Mouse (Mus musculus) R1 (cell line): Measurements from ENCODE around the gene Rwdd2b.

Experiments
- DNase-seq: peaks from one replicate; pipeline ENCODE4 v3.0.0-alpha.2; 2018; ENCODE audit warnings: low read depth, low spot score

Gene Rwdd2b

GRCm38 (mm10) chr16:87440184-87440686 lies at the start of gene Rwdd2b:
Gene Rwdd2b, minus strand, starts transcription at chr16:87440573.
- peak; percentile 96 for DNase-seq

GRCm38 (mm10) chr16:87488605-87489004 lies 48.2 kb upstream of the Rwdd2b start:
- DNase-seq: no peak

GRCm38 (mm10) chr16:87486739-87487138 lies 46.4 kb upstream of the Rwdd2b start:
- no peak for DNase-seq

- DNase-seq: no peak
Observed at GRCm38 (mm10) chr16:87484367-87484766, 44.0 kb upstream of the Rwdd2b start.

GRCm38 (mm10) chr16:87470579-87470978 lies 30.2 kb upstream of the Rwdd2b start:
- no peak for DNase-seq

GRCm38 (mm10) chr16:87458752-87459151 lies 18.4 kb upstream of the Rwdd2b start:
- peak; percentile 70 for DNase-seq

- peak; percentile 42 for DNase-seq
Observed at GRCm38 (mm10) chr16:87455180-87455611, 14.8 kb upstream of the Rwdd2b start.

- peak; percentile 90 for DNase-seq
Observed at GRCm38 (mm10) chr16:87454419-87455179, 14.2 kb upstream of the Rwdd2b start, which contains the start of gene Usp16. Gene Usp16, plus strand, starts transcription at chr16:87454703.

GRCm38 (mm10) chr16:87453226-87453625 lies 12.9 kb upstream of the Rwdd2b start:
- no peak for DNase-seq

GRCm38 (mm10) chr16:87445528-87445927 lies 5.2 kb upstream of the Rwdd2b start:
- DNase-seq: no peak

GRCm38 (mm10) chr16:87445110-87445509 lies 4.7 kb upstream of the Rwdd2b start:
- DNase-seq: no peak

- DNase-seq: no peak
Observed at GRCm38 (mm10) chr16:87444071-87444470, 3.7 kb upstream of the Rwdd2b start.

GRCm38 (mm10) chr16:87443245-87443644 lies 2.9 kb upstream of the Rwdd2b start:
- DNase-seq: no peak

GRCm38 (mm10) chr16:87442291-87442690 lies 1.9 kb upstream of the Rwdd2b start:
- DNase-seq: no peak

GRCm38 (mm10) chr16:87441089-87441488 lies 716 bp upstream of the Rwdd2b start:
- DNase-seq: peak; percentile 65

GRCm38 (mm10) chr16:87438697-87439096 lies 1.7 kb downstream of the Rwdd2b start:
- no peak for DNase-seq

GRCm38 (mm10) chr16:87437096-87437495 lies 3.3 kb downstream of the Rwdd2b start:
- peak; percentile 46 for DNase-seq

- DNase-seq: peak; percentile 94
Observed at GRCm38 (mm10) chr16:87435411-87436205, 4.8 kb downstream of the Rwdd2b start.

GRCm38 (mm10) chr16:87434946-87435345 lies 5.4 kb downstream of the Rwdd2b start:
- DNase-seq: no peak

GRCm38 (mm10) chr16:87434266-87434665 lies 6.1 kb downstream of the Rwdd2b start:
- DNase-seq: no peak

GRCm38 (mm10) chr16:87432033-87432814 lies 8.1 kb downstream of the Rwdd2b start, which contains the start of gene Ltn1:
Gene Ltn1, minus strand, starts transcription at chr16:87432612.
- DNase-seq: peak; percentile 100
